Mouse (Mus musculus): ENCODE data around the gene Mto1.

Mto1 gene

GRCm38 (mm10) chr9:78520127-78520779 is 72.2 kb downstream of the Mto1 start:
- peak; percentile 81; the same call in 1 of the 2 replicates for TF ChIP-seq GATA4 (IDR thresholded peaks at IDR 0.05; ENCODE audit: insufficient replicate concordance, low read length)

DNA sequence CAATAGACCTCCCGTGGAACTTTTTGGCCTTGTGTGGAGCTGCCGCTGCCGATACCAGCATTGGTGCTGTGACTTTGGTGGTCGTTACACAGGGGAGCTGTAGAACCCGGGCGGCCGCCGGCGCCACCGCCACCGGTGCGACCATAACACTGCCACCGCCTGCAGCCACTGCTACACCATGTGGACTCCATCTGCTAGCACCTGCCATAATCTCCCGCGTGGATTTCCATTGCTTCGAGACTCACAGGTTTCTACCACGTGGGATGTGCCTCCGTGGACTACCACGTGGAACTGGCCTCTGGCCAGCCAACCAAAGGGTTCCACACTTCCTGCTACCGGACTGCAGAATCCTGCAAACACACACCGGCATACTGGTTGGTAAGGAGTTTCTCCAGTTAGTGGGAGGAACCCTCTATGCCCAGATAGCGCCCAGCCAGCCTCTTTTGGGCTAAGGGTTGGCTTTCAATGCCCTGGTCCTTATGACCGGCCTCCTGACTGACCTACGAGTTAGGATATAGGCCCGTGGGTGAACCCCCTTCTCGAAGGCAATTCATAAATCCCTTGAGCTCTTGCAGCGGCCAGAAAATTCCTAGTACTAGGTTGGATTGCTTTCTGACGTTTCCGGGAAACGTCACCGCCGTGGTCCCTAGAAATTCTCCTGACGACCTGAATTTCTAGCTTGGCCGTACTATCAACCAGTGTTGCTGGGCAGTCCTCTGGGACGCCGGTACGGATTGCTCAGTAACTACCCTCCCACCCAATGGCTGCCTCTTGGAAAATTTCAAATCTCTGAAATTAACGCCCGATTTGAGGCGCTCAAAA is 73.0 kb downstream of the Mto1 start:
- no peak; the same call in 1 of the 2 replicates for TF ChIP-seq GATA4 (IDR thresholded peaks at IDR 0.05; ENCODE audit: insufficient replicate concordance, low read length)

GRCm38 (mm10) chr9:78521689-78522088 is 73.7 kb downstream of the Mto1 start:
- no peak for TF ChIP-seq GATA4 (IDR thresholded peaks at IDR 0.05; ENCODE audit: insufficient replicate concordance, low read length)
